Mouse (Mus musculus) liver, postnatal 0 days (tissue): Measurements from ENCODE around the gene Gm12184. TPM values are rescaled to one million over a fixed set of nuclear protein-coding genes. Genes with fewer than 3 reads are reported as not detected.

Experiments
- ATAC-seq: fragments of 200-750 bp; cut with Nextera tagmentation; 2 replicates; pipeline ENCODE4 v1.8.0; 2017; ENCODE audit warnings: mild to moderate bottlenecking, moderate library complexity
- DNase-seq: peaks from one replicate; pipeline ENCODE4 v3.0.0-alpha.2; 2016
- H3K27ac ChIP-seq: fragments of 300-500 bp; sonication (generic); 2 replicates; pipeline ENCODE4 v1.5.1; 2014; ENCODE audit warnings: antibody characterized with exemption, moderate library complexity, mild to moderate bottlenecking, low read depth
- H3K27me3 ChIP-seq: fragments of 300-500 bp; sonication (generic); 2 replicates; pipeline ENCODE4 v1.6.1; 2014; ENCODE audit warnings: low read length, control low read depth, mixed read lengths; ENCODE audit not compliant: insufficient read depth
- H3K36me3 ChIP-seq: fragments of 300-500 bp; sonication (generic); replicated peaks from 2 replicates; pipeline ENCODE4 v1.6.1; 2014; ENCODE audit warnings: mild to moderate bottlenecking, control low read depth, low read length, moderate library complexity, mixed read lengths; ENCODE audit not compliant: insufficient read depth
- H3K4me1 ChIP-seq: fragments of 300-500 bp; sonication (generic); 2 replicates; pipeline ENCODE4 v1.6.1; 2014; ENCODE audit warnings: antibody characterized with exemption, mild to moderate bottlenecking, control low read depth; ENCODE audit not compliant: insufficient read depth
- H3K4me2 ChIP-seq: fragments of 300-500 bp; sonication (generic); 2 replicates; pipeline ENCODE4 v1.6.1; 2014; ENCODE audit warnings: low read depth, mild to moderate bottlenecking, low read length, moderate library complexity, mixed read lengths
- H3K4me3 ChIP-seq: fragments of 300-500 bp; sonication (generic); 2 replicates; pipeline ENCODE4 v1.5.1; 2014; ENCODE audit warnings: low read depth, low read length
- H3K9ac ChIP-seq: fragments of 300-500 bp; sonication (generic); replicated peaks from 2 replicates; pipeline ENCODE4 v1.6.1; 2014; ENCODE audit warnings: mild to moderate bottlenecking, moderate library complexity
- H3K9me3 ChIP-seq: fragments of 300-500 bp; sonication (generic); 2 replicates; pipeline ENCODE4 v1.6.1; 2016; ENCODE audit warnings: mild to moderate bottlenecking, control low read depth, low read length, mixed read lengths
- CTCF ChIP-seq: sonication (generic); IDR thresholded peaks from 2 replicates; pipeline ENCODE4 v1.5.1; 2016; ENCODE audit warnings: antibody characterized with exemption, low read depth
- EP300 ChIP-seq: IDR thresholded peaks from 2 replicates; pipeline ENCODE4 v1.6.1; 2016; ENCODE audit warnings: antibody characterized with exemption, low read depth, mild to moderate bottlenecking
- WGBS: fragments of 180-500 bp; shearing (Covaris S2); extraction: QIAGEN DNeasy Blood & Tissue Kit; methylation state at CpG from one replicate; pipeline ENCODE4 v1.1.7; 2014; ENCODE audit not compliant: insufficient replicate concordance; 5-methylcytosine and 5-hydroxymethylcytosine counted together
- polyA plus RNA-seq: library from polyadenylated mRNA; unstranded; fragments of >200 nt; fragmentation: Nextera tagmentation; extraction: Ambion mirVana; gene quantifications from 2 replicates; pipeline ENCODE4 v1.2.1, GENCODE M21; 2015

The Gm12184 gene
- polyA plus RNA-seq, 1 experiment from 2014 or later = 5.0 TPM

GRCm38 (mm10) chr11:48808737-48809433, 17.6 kb downstream of the Gm12184 start:
- Histone ChIP-seq H3K27me3 (no peaks in the 10 kb centered on the region), H3K36me3 (peaks cover 83% of the 10 kb centered on the region), H3K27ac (no peak overlapping the region), H3K4me2 (no peak overlapping the region), H3K4me3 (no peak overlapping the region), H3K9me3 (no peaks in the 10 kb centered on the region), H3K9ac (peak overlapping the region; percentile 21; the same call in 1 of the 2 replicates), H3K4me1 (peaks cover 2% of the 10 kb centered on the region; the same call in 1 of the 2 replicates)
- no peak for DNase-seq
- TF ChIP-seq CTCF = no peak
- TF ChIP-seq EP300 = no peak
- WGBS = 66% methylated on average over 16 of the region's 16 CpGs
- no peak for ATAC-seq

GRCm38 (mm10) chr11:48808304-48808646, 18.2 kb downstream of the Gm12184 start:
- H3K4me2 ChIP-seq = no peak overlapping the region
- no peaks in the 10 kb centered on the region for H3K4me1 ChIP-seq
- no peak overlapping the region for H3K27ac ChIP-seq
- H3K36me3 ChIP-seq = peaks cover 89% of the 10 kb centered on the region
- no peaks in the 10 kb centered on the region for H3K9me3 ChIP-seq
- DNase-seq (no peak), ATAC-seq (no peak)
- TF ChIP-seq EP300 = no peak
- no peak for TF ChIP-seq CTCF
- no peak overlapping the region for H3K9ac ChIP-seq
- no peak overlapping the region for H3K4me3 ChIP-seq
- H3K27me3 ChIP-seq = no peaks in the 10 kb centered on the region

- no peak overlapping the region for H3K9ac ChIP-seq
- ATAC-seq (peak; percentile 14; the same call in 1 of the 2 replicates), DNase-seq (no peak)
- peaks cover 4% of the 10 kb centered on the region; the same call in 1 of the 2 replicates for H3K4me1 ChIP-seq
- no peaks in the 10 kb centered on the region for H3K9me3 ChIP-seq
- no peak overlapping the region for H3K4me2 ChIP-seq
- TF ChIP-seq EP300 (no peak), CTCF (no peak)
- whole genome bisulfite sequencing = 59% methylated on average over 14 of the region's 14 CpGs
- peaks cover 95% of the 10 kb centered on the region for H3K36me3 ChIP-seq
- H3K4me3 ChIP-seq = no peak overlapping the region
- H3K27me3 ChIP-seq = no peaks in the 10 kb centered on the region
- H3K27ac ChIP-seq = no peak overlapping the region
Observed at GRCm38 (mm10) chr11:48807563-48808303, 18.7 kb downstream of the Gm12184 start.

GRCm38 (mm10) chr11:48806856-48807562, 19.4 kb downstream of the Gm12184 start:
- ATAC-seq = 0 out of 2 replicates have a peak, but pooled peaks have one; percentile 18
- Histone ChIP-seq H3K27ac (no peak overlapping the region), H3K36me3 (peaks cover 96% of the 10 kb centered on the region), H3K9me3 (no peaks in the 10 kb centered on the region), H3K4me3 (no peak overlapping the region), H3K9ac (no peak overlapping the region), H3K4me2 (no peak overlapping the region), H3K4me1 (peaks cover 11% of the 10 kb centered on the region), H3K27me3 (no peaks in the 10 kb centered on the region)
- WGBS = 67% methylated on average over 21 of the region's 21 CpGs
- no peak for TF ChIP-seq CTCF
- TF ChIP-seq EP300 = no peak
- DNase-seq = no peak

- DNase-seq (no peak), ATAC-seq (no peak)
- H3K9me3 ChIP-seq = no peaks in the 10 kb centered on the region
- H3K9ac ChIP-seq = no peak overlapping the region
- TF ChIP-seq CTCF (no peak), EP300 (no peak)
- H3K4me1 ChIP-seq = peaks cover 16% of the 10 kb centered on the region
- H3K4me3 ChIP-seq = no peak overlapping the region
- H3K27ac ChIP-seq = no peak overlapping the region
- H3K4me2 ChIP-seq = no peak overlapping the region
- peaks cover 83% of the 10 kb centered on the region for H3K36me3 ChIP-seq
- no peaks in the 10 kb centered on the region for H3K27me3 ChIP-seq
- WGBS = 77% methylated on average over 2 of the region's 2 CpGs
Observed at GRCm38 (mm10) chr11:48804922-48805321, 21.5 kb downstream of the Gm12184 start.

- H3K27me3 ChIP-seq = no peaks in the 10 kb centered on the region
- no peak for DNase-seq
- TF ChIP-seq EP300 = no peak
- TF ChIP-seq CTCF = no peak
- no peak overlapping the region for H3K9ac ChIP-seq
- H3K36me3 ChIP-seq = peaks cover 75% of the 10 kb centered on the region
- H3K27ac ChIP-seq = no peak overlapping the region
- WGBS = 92% methylated on average over 2 of the region's 2 CpGs
- ATAC-seq = no peak
- peaks cover 17% of the 10 kb centered on the region for H3K4me1 ChIP-seq
- H3K4me2 ChIP-seq = no peak overlapping the region
- no peak overlapping the region for H3K4me3 ChIP-seq
- H3K9me3 ChIP-seq = no peaks in the 10 kb centered on the region
Observed at GRCm38 (mm10) chr11:48803988-48804387, 22.5 kb downstream of the Gm12184 start.
